Mouse (Mus musculus): ENCODE measurements around the gene Ddx19a. TPM values are rescaled to one million over a fixed set of nuclear protein-coding genes. Genes with fewer than 3 reads are reported as not detected.
"Not testable (repeated sequence)": the region's sequence is repeated elsewhere in the genome, so short reads cannot be mapped to it uniquely, and the experiment has no call there.

Ddx19a gene
- polyA plus RNA-seq, 1 experiment from 2014 or later: 25.1 TPM

DNA sequence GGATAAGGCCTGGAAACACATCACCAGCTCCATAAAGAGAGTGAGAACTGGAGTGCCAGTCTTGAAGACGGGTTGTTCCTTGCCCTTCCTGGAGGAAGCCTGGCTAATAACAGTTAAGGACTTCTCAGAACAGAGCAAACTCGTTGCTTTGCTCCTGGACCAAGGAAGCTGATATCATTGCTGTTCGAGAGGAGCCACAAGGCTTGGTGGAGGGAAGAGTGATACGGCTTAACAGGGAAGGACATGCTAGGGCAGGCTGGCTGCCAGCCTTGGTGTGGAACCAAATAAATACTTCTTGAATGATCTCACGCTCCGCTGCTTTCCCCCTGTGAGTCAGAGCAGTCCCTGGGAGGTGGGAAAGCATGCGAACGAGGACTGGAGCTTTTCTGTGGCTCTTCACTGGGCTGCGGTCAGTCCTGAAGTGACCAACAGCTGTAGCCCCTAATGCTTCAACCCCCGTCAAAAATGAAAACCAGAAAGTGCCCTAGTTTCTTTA, 56.1 kb downstream of the Ddx19a start:
- H3K27me3 ChIP-seq (ENCODE audit: low read depth, poor library complexity, severe bottlenecking): no peaks in the 10 kb centered on the region
- no peak overlapping the region for H3K27ac ChIP-seq (replicated peaks)
- H3K4me1 ChIP-seq: peaks cover 16% of the 10 kb centered on the region
- no peaks in the 10 kb centered on the region for H3K9me3 ChIP-seq (replicated peaks)
- H3K36me3 ChIP-seq: peaks cover 8% of the 10 kb centered on the region; the same call in 1 of the 2 replicates
- no peak overlapping the region for H3K4me3 ChIP-seq
- WGBS: 64% methylated on average over 10 of the region's 10 CpGs
- no peak for DNase-seq (ENCODE audit: low spot score)

DNA sequence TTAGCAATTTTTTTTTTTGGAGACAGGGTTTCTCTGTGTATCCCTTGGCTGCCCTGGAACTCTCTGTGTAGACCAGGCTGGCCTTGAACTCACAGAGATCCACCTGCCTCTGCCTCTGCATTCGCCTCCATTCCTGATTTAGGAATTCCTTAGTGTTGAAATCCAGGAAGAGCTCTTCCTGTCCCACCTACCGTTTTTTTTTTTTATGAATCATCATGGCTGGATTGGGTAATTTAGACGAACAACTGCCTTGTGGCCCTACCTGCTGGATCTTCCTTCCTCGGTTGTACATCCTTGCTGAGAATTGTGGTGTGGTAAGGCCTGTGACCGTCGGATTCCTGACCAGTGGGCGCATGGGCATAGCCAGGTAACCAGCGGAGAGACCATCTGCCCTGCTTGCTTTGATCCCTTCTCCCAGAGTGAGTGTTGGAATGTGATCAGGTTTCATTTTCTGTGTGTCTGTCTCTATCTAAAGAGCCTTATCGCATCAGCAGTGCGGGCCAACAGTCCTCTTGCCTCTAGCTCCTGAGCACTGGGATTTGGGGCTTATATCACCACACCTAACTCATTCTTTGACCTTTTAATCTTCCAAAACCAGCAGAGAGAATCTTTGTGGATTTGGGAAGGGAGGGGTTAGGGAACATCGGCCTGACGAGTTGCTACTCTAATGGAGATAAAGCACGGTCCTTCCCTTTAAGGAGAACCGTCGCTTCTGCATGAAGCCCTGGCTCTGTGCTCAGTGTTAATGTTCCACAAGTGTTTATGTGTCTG, 56.7 kb downstream of the Ddx19a start:
- no peaks in the 10 kb centered on the region for H3K27me3 ChIP-seq (ENCODE audit: low read depth, poor library complexity, severe bottlenecking)
- H3K4me3 ChIP-seq: no peak overlapping the region
- no peak overlapping the region for H3K27ac ChIP-seq (replicated peaks)
- WGBS: 89% methylated on average over 15 of the region's 15 CpGs
- H3K36me3 ChIP-seq: 0 out of 2 replicates have a peak, but pooled peaks cover 8% of the 10 kb centered on the region
- DNase-seq (ENCODE audit: low spot score): no peak
- no peaks in the 10 kb centered on the region for H3K9me3 ChIP-seq (replicated peaks)
- H3K4me1 ChIP-seq: peaks cover 16% of the 10 kb centered on the region

DNA sequence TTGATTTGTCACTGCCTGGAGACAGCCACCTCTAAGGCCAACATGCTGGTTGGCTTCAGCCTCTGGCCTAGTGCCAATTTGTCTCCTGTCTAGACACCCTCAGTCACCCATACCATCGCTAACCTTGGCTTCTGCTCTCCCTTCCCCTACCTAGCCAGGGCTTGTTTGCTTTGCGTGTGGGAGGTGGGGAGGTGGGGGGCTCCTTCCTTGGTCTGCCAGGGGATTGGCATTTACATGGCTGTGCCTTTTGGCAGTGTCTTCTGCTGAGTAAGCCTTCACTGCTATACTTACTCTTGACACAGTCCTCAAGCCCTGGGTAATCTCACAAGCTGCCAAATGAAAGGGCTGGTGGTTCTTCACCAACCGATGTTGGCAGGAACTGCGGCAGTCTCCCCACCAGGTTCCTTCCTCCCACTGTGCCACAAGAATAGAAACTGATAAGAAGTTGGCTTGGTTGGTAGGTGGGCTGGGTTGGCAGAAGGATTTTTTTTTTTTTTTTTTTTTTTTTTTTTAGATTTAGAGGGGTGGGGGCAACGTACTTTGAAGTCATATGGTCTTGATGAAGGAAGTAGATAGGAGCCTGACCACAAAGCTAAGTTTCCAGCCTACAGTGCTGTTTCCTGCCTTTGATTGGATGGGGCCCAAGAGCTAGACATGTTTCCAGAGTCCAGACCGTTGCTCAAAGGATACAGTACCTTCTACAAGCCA, 58.6 kb downstream of the Ddx19a start:
- DNase-seq (ENCODE audit: low spot score): no peak
- H3K4me1 ChIP-seq: peaks cover 16% of the 10 kb centered on the region
- H3K36me3 ChIP-seq: 0 out of 2 replicates have a peak, but pooled peaks cover 8% of the 10 kb centered on the region
- no peak overlapping the region for H3K27ac ChIP-seq (replicated peaks)
- no peak overlapping the region for H3K4me3 ChIP-seq
- no peaks in the 10 kb centered on the region for H3K9me3 ChIP-seq (replicated peaks)
- 83% methylated on average over 6 of the region's 6 CpGs for WGBS
- no peaks in the 10 kb centered on the region for H3K27me3 ChIP-seq (ENCODE audit: low read depth, poor library complexity, severe bottlenecking)

DNA sequence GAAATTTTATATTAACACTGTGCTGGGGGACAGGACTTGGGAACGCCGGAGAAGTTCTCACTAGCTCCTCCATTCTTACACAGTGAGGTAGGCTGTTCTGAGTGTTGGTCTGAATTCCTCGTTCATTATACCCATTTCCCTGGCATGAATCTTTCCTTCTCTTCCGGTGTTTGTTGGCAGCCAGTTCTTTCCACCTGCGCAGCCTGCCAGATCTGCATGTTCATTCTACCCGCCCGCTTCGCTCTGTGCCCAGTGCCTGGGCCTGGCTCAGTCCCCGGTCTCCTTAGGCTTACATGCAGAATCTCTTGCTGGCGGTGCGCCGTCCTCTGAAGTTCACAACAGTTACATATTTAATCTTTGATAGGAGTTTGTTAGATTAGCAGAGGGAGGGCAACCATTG, 61.4 kb downstream of the Ddx19a start:
- Histone ChIP-seq H3K9me3 (replicated peaks) (no peaks in the 10 kb centered on the region), H3K4me1 (peaks cover 5% of the 10 kb centered on the region), H3K4me3 (no peak overlapping the region), H3K36me3 (peaks cover 10% of the 10 kb centered on the region; the same call in 1 of the 2 replicates), H3K27ac (replicated peaks) (no peak overlapping the region), H3K27me3 (ENCODE audit: low read depth, poor library complexity, severe bottlenecking) (no peaks in the 10 kb centered on the region)
- DNase-seq (ENCODE audit: low spot score): no peak
- 97% methylated on average over 12 of the region's 12 CpGs for WGBS

DNA sequence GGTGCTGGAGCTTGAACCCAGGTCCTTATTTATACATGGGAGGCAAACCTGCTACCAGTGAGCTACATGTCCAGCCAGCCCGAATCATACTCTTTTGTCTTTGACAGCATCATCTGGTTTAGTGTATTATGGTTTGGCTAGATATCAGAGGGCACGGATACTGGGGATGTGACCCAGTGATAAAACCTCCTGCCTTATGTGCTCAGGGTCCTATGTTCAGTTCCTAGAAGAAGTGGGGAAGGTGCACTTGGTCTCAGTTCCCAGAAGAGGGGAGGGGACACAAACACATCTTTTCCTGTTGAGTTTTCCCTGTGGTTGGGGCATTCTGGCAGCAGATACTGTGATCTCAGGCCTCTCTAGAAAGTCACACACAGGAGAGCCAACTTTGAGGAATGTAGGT, 64.3 kb downstream of the Ddx19a start:
- WGBS: 91% methylated on average over 2 of the region's 2 CpGs
- Histone ChIP-seq H3K9me3 (replicated peaks) (no peaks in the 10 kb centered on the region), H3K36me3 (peaks cover 28% of the 10 kb centered on the region), H3K27ac (replicated peaks) (no peak overlapping the region), H3K4me1 (peaks cover 6% of the 10 kb centered on the region; the same call in 1 of the 2 replicates), H3K27me3 (ENCODE audit: low read depth, poor library complexity, severe bottlenecking) (no peaks in the 10 kb centered on the region), H3K4me3 (no peak overlapping the region)
- DNase-seq (ENCODE audit: low spot score): no peak

DNA sequence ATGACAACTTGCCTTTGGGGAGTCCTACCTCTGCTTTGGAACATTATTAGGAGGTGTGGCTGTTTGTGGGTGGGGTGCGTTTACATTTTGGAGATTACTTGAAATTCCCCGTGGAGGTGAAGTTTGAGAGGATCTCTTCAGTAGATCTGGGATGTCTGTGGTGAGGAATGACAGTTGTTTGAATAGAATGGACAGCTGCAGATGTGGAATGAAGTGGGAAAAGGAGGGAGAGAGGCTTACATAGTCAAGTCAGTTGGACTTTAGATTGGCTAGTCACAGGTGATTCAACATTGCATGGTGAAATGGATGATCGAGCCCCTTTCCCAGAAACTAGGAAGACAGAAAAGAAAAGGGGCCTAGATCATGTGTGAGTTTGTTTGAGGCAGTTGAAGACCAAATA, 65.2 kb downstream of the Ddx19a start:
- peaks cover 25% of the 10 kb centered on the region for H3K36me3 ChIP-seq
- WGBS: 87% methylated on average over 3 of the region's 3 CpGs

DNA sequence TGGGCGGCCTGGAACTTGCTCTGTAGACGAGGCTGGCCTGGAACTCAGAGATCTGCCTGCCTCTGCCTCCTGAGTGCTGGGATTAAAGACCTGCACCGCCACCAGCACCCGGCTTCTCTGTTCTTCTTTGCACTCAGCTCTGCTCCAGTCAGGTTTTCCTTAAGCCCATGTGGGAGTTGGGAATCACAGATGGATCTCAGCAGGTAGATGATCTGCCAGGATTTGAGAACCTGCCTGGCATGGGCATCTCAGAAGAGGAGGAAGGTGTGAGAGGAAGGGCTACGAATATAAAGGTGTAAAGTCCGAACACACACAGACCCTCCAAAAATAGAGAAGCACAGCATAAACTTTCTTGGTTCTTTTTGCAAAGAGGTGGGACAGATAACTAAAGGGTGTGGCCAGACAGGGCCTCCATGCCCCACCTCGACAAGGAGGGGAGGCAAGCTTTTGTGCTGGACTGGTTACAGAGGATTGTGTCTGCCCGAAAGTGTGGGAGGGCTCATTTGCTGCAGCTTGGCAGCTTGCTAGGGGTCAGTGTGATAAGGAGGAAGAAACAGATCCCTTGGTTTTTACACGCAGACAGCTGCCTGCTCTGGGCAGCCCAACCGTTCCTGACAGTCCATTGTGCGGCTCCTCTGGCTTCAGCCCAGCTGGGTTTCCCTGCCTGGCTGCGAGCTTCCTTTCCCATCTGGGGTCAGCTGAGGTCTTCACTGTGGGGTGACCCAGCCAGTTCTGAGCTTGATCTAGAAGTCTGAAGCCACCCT, 66.2 kb downstream of the Ddx19a start:
- DNase-seq (ENCODE audit: low spot score): no peak
- Histone ChIP-seq H3K27ac (replicated peaks) (0 out of 2 replicates have a peak overlapping the region, but pooled peaks have one; percentile 13), H3K4me3 (peak overlapping the region; percentile 23; the same call in 1 of the 2 replicates), H3K9me3 (replicated peaks) (no peaks in the 10 kb centered on the region), H3K36me3 (peaks cover 24% of the 10 kb centered on the region), H3K4me1 (peaks cover 10% of the 10 kb centered on the region), H3K27me3 (ENCODE audit: low read depth, poor library complexity, severe bottlenecking) (no peaks in the 10 kb centered on the region)
- 80% methylated on average over 12 of the region's 12 CpGs for WGBS

More for the DNA sequence above, 65.2 kb downstream of the Ddx19a start:
- Histone ChIP-seq H3K4me3 (no peak overlapping the region), H3K4me1 (peaks cover 6% of the 10 kb centered on the region; the same call in 1 of the 2 replicates), H3K9me3 (replicated peaks) (no peaks in the 10 kb centered on the region), H3K27me3 (ENCODE audit: low read depth, poor library complexity, severe bottlenecking) (no peaks in the 10 kb centered on the region), H3K27ac (replicated peaks) (no peak overlapping the region)
- no peak for DNase-seq (ENCODE audit: low spot score)

DNA sequence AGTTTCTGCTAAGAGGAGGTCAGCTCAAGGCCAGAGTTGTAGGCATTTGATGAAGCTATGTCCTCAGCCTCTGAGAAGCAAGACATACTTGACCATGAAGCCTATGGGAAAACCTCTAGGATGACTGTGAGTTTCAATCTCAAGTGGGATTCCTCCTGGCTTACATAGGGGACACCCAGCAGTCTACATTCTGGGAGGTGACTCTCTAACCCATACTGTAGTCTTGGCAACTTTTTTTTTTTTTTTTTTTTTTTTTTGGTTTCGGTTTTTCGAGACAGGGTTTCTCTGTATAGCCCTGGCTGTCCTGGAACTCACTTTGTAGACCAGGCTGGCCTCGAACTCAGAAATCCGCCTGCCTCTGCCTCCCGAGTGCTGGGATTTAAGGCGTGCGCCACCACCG, 67.9 kb downstream of the Ddx19a start:
- H3K4me3 ChIP-seq; H3K27me3 ChIP-seq (ENCODE audit: low read depth, poor library complexity, severe bottlenecking); H3K27ac ChIP-seq (replicated peaks); H3K9me3 ChIP-seq (replicated peaks); DNase-seq (ENCODE audit: low spot score): not testable (repeated sequence)
- 98% methylated on average over 8 of the region's 8 CpGs for WGBS
- peaks cover 10% of the 10 kb centered on the region for H3K4me1 ChIP-seq
- H3K36me3 ChIP-seq: peaks cover 27% of the 10 kb centered on the region

DNA sequence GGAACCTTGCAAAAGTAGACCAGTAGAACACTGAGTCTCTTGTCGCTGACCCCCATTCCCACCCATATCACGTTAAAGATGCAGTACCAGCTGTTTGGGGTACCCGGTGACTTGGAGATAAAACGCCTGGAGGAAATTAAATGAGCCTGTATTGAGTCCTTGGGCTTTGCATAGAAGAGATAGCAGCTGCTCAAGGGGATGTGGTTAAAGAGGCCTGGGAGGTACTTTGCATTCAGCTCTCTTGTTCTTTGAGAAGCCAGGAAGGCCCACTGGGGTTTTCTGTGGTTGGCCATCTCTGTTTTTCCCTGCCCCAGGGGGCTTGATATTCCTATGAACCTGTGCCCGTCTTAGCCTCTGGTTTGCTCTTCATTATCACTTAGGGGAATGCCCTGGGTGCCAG, 68.5 kb downstream of the Ddx19a start:
- no peak overlapping the region for H3K27ac ChIP-seq (replicated peaks)
- no peak for DNase-seq (ENCODE audit: low spot score)
- no peaks in the 10 kb centered on the region for H3K27me3 ChIP-seq (ENCODE audit: low read depth, poor library complexity, severe bottlenecking)
- H3K4me3 ChIP-seq: no peak overlapping the region
- peaks cover 10% of the 10 kb centered on the region for H3K4me1 ChIP-seq
- peaks cover 31% of the 10 kb centered on the region for H3K36me3 ChIP-seq
- WGBS: 72% methylated on average over 5 of the region's 5 CpGs
- H3K9me3 ChIP-seq (replicated peaks): no peaks in the 10 kb centered on the region

DNA sequence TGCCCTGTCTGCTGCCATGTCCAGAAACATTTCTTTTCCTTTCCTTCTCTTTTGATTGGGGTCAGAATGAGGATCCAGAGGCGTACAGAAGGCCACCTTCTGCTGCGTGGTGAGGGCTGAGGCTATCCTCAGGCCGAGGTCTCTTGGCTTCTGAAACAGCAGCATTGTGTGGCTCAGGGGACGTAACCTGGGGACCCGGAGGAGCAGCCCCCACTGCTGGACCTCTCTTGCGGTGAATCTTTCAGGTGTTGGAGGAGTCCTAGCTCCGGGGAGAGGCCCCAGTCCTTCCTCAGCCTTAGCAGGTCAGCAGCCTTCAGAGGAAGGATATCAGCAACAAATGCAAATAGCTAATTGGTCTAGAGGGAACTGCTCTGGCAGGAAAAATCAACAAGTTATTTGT, 69.2 kb downstream of the Ddx19a start:
- peaks cover 10% of the 10 kb centered on the region for H3K4me1 ChIP-seq
- no peak for DNase-seq (ENCODE audit: low spot score)
- H3K27me3 ChIP-seq (ENCODE audit: low read depth, poor library complexity, severe bottlenecking): no peaks in the 10 kb centered on the region
- no peak overlapping the region for H3K4me3 ChIP-seq
- no peaks in the 10 kb centered on the region for H3K9me3 ChIP-seq (replicated peaks)
- peaks cover 31% of the 10 kb centered on the region for H3K36me3 ChIP-seq
- H3K27ac ChIP-seq (replicated peaks): no peak overlapping the region
- 83% methylated on average over 7 of the region's 7 CpGs for WGBS

DNA sequence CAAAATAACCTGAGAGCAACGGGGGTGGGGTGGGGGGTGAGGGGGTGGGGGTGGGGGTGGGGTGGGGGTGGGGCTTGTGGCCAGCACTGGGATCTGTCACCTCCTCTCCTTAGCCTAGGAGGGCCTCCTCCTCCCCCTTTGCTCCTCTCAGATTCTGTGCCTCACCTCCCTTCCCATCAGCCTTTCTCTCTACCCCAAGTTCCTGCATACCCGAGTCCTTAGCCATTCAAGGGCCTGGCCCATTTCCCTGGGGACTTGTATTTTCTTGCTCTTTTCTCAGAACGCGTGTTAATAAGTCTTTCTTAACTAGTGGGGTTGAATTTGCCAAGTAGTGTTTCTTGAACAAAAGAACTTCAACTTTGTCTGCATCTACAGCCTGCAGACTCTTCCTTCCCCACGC, 70.9 kb downstream of the Ddx19a start:
- Histone ChIP-seq H3K27me3 (ENCODE audit: low read depth, poor library complexity, severe bottlenecking) (no peaks in the 10 kb centered on the region), H3K27ac (replicated peaks) (no peak overlapping the region), H3K9me3 (replicated peaks) (no peaks in the 10 kb centered on the region), H3K4me3 (no peak overlapping the region), H3K4me1 (peaks cover 16% of the 10 kb centered on the region), H3K36me3 (peaks cover 42% of the 10 kb centered on the region)
- no peak for DNase-seq (ENCODE audit: low spot score)
- WGBS: 70% methylated on average over 5 of the region's 5 CpGs

DNA sequence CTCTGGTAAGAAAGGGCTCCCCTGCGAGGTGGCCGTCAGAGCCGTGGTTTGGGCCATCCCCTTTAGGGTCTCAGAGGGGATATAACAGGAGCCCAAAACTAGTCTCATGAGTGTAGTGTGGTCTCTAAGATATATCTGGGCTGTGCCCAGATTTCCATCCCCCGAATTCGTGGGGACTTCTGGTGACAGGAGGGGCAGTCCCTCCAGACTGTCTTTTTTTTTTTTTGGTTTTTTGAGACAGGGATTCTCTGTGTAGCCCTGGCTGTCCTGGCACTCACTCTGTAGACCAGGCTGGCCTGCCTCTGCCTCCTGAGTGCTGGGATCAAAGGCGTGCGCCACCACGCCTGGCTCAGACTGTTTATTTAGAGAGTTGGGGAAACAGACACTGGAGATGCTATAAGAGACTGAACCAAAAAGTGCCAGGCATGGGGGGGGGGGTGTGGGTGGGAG, 71.9 kb downstream of the Ddx19a start:
- H3K9me3 ChIP-seq (replicated peaks): no peaks in the 10 kb centered on the region
- DNase-seq (ENCODE audit: low spot score): no peak
- peaks cover 25% of the 10 kb centered on the region for H3K4me1 ChIP-seq
- H3K27ac ChIP-seq (replicated peaks): no peak overlapping the region
- no peak overlapping the region for H3K4me3 ChIP-seq
- H3K36me3 ChIP-seq: peaks cover 33% of the 10 kb centered on the region
- no peaks in the 10 kb centered on the region for H3K27me3 ChIP-seq (ENCODE audit: low read depth, poor library complexity, severe bottlenecking)
- 71% methylated on average over 8 of the region's 8 CpGs for WGBS

Measured in midbrain, embryonic 10.5 days (tissue).